Mouse (Mus musculus): ENCODE results near the gene Sptbn2. TPM values are rescaled to one million over a fixed set of nuclear protein-coding genes. Genes with fewer than 3 reads are reported as not detected.
A peak's percentile ranks its signal among the peaks of the same experiment; 100 is the strongest.
"Not testable (repeated sequence)": the region's sequence is repeated elsewhere in the genome, so short reads cannot be mapped to it uniquely, and the experiment has no call there.

The Sptbn2 gene
- polyA plus RNA-seq, 1 experiment from 2014 or later = 3.4 TPM

GRCm38 (mm10) chr19:4756193-4756911 is 45.4 kb downstream of the Sptbn2 start, which contains the start of gene Rbm4b:
Rbm4b (plus strand) TSS chr19:4756497.
- WGBS = under 1% methylated on average over 65 of the region's 65 CpGs
- Histone ChIP-seq H3K9me3 (replicated peaks) (no peaks in the 10 kb centered on the region), H3K27me3 (ENCODE audit: low read depth, poor library complexity, severe bottlenecking) (no peaks in the 10 kb centered on the region), H3K27ac (peak within 1 kb of the TSS; percentile 99), H3K4me1 (peaks cover 15% of the 10 kb centered on the region), H3K36me3 (peaks cover 44% of the 10 kb centered on the region), H3K4me3 (peak within 1 kb of the TSS; percentile 85)
- peak; percentile 98 for DNase-seq (ENCODE audit: low spot score)

DNA sequence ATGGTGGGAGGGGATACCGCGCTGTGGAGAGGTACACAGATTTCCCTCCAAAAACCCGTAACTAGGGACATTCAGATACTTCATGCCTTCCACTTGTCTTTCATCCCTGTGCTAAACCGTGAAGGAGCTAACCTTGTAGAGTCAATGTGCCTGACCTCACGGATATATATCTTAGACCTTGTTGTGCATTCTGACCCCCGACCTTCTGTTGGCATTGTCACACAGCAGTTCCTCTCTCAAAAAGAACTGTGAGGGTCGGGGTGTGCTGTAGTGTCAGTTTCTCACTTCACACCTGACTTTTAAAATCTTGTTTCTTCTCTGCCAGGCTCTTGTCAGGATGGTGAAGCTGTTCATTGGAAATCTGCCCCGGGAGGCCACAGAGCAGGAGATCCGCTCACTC is 46.0 kb downstream of the Sptbn2 start:
- no peak for DNase-seq (ENCODE audit: low spot score)
- WGBS = 8% methylated on average over 9 of the region's 9 CpGs
- peaks cover 44% of the 10 kb centered on the region for H3K36me3 ChIP-seq
- H3K9me3 ChIP-seq (replicated peaks) = no peaks in the 10 kb centered on the region
- no peaks in the 10 kb centered on the region for H3K27me3 ChIP-seq (ENCODE audit: low read depth, poor library complexity, severe bottlenecking)
- H3K27ac ChIP-seq = peak overlapping the region; percentile 99
- peaks cover 15% of the 10 kb centered on the region for H3K4me1 ChIP-seq
- peak overlapping the region; percentile 85 for H3K4me3 ChIP-seq

DNA sequence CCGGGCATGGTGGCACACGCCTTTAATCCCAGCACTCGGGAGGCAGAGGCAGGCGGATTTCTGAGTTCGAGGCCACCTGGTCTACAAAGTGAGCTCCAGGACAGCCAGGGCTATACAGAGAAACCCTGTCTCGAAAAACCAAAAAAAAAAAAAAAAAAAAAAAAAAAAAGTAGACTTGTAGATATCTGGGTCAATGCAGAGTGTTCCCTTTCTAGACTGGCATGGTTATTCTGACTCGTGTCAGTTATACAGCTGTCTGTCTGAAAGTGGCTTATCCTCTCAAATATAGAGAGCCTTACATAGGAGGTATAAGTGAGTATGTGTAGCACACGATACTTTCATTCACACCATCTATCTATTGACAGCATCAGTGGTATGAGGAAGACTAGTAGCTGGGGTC is 49.6 kb downstream of the Sptbn2 start:
- H3K9me3 ChIP-seq (replicated peaks); H3K27me3 ChIP-seq (ENCODE audit: low read depth, poor library complexity, severe bottlenecking); DNase-seq (ENCODE audit: low spot score); H3K4me3 ChIP-seq; H3K27ac ChIP-seq: not testable (repeated sequence)
- peaks cover 77% of the 10 kb centered on the region for H3K36me3 ChIP-seq
- peaks cover 15% of the 10 kb centered on the region for H3K4me1 ChIP-seq
- WGBS = 91% methylated on average over 8 of the region's 8 CpGs

GRCm38 (mm10) chr19:4762876-4763275 is 51.9 kb downstream of the Sptbn2 start:
- Histone ChIP-seq H3K4me3 (no peak overlapping the region), H3K4me1 (peaks cover 10% of the 10 kb centered on the region), H3K36me3 (peaks cover 95% of the 10 kb centered on the region), H3K27ac (no peak overlapping the region), H3K27me3 (ENCODE audit: low read depth, poor library complexity, severe bottlenecking) (no peaks in the 10 kb centered on the region), H3K9me3 (replicated peaks) (no peaks in the 10 kb centered on the region)
- DNase-seq (ENCODE audit: low spot score) = no peak
- 76% methylated on average over 1 of the region's 1 CpGs for WGBS

GRCm38 (mm10) chr19:4767507-4768148 is 56.7 kb downstream of the Sptbn2 start:
- DNase-seq (ENCODE audit: low spot score) = no peak
- H3K27me3 ChIP-seq (ENCODE audit: low read depth, poor library complexity, severe bottlenecking) = no peaks in the 10 kb centered on the region
- 94% methylated on average over 12 of the region's 12 CpGs for WGBS
- no peak overlapping the region for H3K4me3 ChIP-seq
- no peaks in the 10 kb centered on the region for H3K9me3 ChIP-seq (replicated peaks)
- H3K36me3 ChIP-seq = peaks cover 99% of the 10 kb centered on the region
- no peak overlapping the region for H3K27ac ChIP-seq
- no peaks in the 10 kb centered on the region for H3K4me1 ChIP-seq

- Histone ChIP-seq H3K27ac (no peak overlapping the region), H3K4me1 (no peaks in the 10 kb centered on the region), H3K9me3 (replicated peaks) (no peaks in the 10 kb centered on the region), H3K27me3 (ENCODE audit: low read depth, poor library complexity, severe bottlenecking) (no peaks in the 10 kb centered on the region), H3K4me3 (no peak overlapping the region), H3K36me3 (peaks cover 100% of the 10 kb centered on the region)
- DNase-seq (ENCODE audit: low spot score) = no peak
- WGBS = 90% methylated on average over 3 of the region's 3 CpGs
These were observed 61.8 kb downstream of the Sptbn2 start for GRCm38 (mm10) chr19:4772785-4773184.

GRCm38 (mm10) chr19:4782891-4783290 is 71.9 kb downstream of the Sptbn2 start:
- no peak for DNase-seq (ENCODE audit: low spot score)
- H3K4me3 ChIP-seq = no peak overlapping the region
- H3K27ac ChIP-seq = no peak overlapping the region
- WGBS = 90% methylated on average over 2 of the region's 2 CpGs
- no peaks in the 10 kb centered on the region for H3K9me3 ChIP-seq (replicated peaks)
- H3K4me1 ChIP-seq = no peaks in the 10 kb centered on the region
- H3K27me3 ChIP-seq (ENCODE audit: low read depth, poor library complexity, severe bottlenecking) = no peaks in the 10 kb centered on the region
- H3K36me3 ChIP-seq = peaks cover 100% of the 10 kb centered on the region

- no peaks in the 10 kb centered on the region for H3K27me3 ChIP-seq (ENCODE audit: low read depth, poor library complexity, severe bottlenecking)
- H3K9me3 ChIP-seq (replicated peaks) = no peaks in the 10 kb centered on the region
- H3K27ac ChIP-seq = no peak overlapping the region
- DNase-seq (ENCODE audit: low spot score) = no peak
- WGBS = 91% methylated on average over 7 of the region's 7 CpGs
- peaks cover 3% of the 10 kb centered on the region; the same call in 1 of the 2 replicates for H3K4me1 ChIP-seq
- H3K4me3 ChIP-seq = no peak overlapping the region
- H3K36me3 ChIP-seq = peaks cover 100% of the 10 kb centered on the region
These were observed 74.2 kb downstream of the Sptbn2 start for GRCm38 (mm10) chr19:4785206-4785605.

DNA sequence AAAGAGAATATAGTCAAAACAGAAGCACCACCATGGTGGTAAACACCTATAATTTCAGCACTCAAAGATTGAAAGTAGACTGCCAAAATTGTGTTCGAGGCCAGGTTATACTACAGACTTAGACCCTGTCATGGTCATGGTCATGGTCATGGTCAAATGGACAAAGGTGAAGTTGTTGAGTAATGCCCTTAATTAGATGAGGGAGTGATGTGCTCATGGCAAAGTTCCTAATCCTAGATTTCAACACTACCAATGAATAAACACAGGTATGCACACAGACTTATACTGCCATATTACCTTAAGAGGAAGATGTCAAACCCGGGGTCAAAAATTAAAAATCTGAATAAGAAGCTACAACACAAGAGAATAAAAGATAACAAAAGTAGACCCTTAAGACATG is 75.3 kb downstream of the Sptbn2 start:
- DNase-seq (ENCODE audit: low spot score) = no peak
- Histone ChIP-seq H3K4me1 (peaks cover 12% of the 10 kb centered on the region; the same call in 1 of the 2 replicates), H3K27ac (no peak overlapping the region), H3K9me3 (replicated peaks) (no peaks in the 10 kb centered on the region), H3K27me3 (ENCODE audit: low read depth, poor library complexity, severe bottlenecking) (no peaks in the 10 kb centered on the region), H3K4me3 (no peak overlapping the region), H3K36me3 (peaks cover 100% of the 10 kb centered on the region)
- 92% methylated on average over 2 of the region's 2 CpGs for WGBS

GRCm38 (mm10) chr19:4793281-4793830 is 82.4 kb downstream of the Sptbn2 start:
- H3K27me3 ChIP-seq (ENCODE audit: low read depth, poor library complexity, severe bottlenecking) = no peaks in the 10 kb centered on the region
- peak overlapping the region; percentile 89 for H3K27ac ChIP-seq
- WGBS = 2% methylated on average over 16 of the region's 16 CpGs
- peak overlapping the region; percentile 76 for H3K4me3 ChIP-seq
- peaks cover 34% of the 10 kb centered on the region for H3K4me1 ChIP-seq
- no peak for DNase-seq (ENCODE audit: low spot score)
- H3K36me3 ChIP-seq = peaks cover 67% of the 10 kb centered on the region
- H3K9me3 ChIP-seq (replicated peaks) = no peaks in the 10 kb centered on the region

DNA sequence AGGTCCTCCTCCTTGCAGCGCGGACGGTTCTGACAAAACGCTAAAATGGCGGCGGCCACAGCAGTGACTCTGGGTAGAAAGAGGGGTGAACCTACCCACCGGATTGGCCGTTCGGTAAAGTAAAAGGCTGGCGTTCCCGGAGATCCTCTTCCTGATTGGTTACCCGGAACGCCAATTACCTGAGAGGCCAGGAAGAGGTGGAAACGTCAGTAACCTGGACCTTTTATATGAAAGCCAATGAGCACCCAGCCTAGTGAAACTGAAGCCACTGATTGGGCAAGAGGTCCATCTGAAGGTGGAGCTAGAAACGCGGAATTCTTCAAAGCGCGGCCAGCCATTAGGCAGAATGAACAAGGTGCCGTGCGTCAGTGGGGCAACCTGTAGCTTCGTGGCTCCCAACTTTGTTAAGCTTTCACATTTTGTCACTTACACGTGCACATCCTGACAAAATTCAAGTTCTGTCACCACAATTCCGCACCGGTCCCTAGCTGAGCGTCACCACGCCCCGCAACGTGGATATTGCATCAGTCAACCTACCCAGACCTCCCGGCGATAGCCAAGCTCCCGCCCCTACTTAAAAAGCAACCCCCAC is 83.0 kb downstream of the Sptbn2 start, which contains the start of gene Rbm4:
Gene Rbm4 (minus strand): TSS at position 71 of the 592 bp plus-strand sequence.
- H3K27ac ChIP-seq = peak within 1 kb of the TSS; percentile 89
- DNase-seq (ENCODE audit: low spot score) = peak; percentile 91
- no peaks in the 10 kb centered on the region for H3K9me3 ChIP-seq (replicated peaks)
- peak within 1 kb of the TSS; percentile 76 for H3K4me3 ChIP-seq
- under 1% methylated on average over 31 of the region's 31 CpGs for WGBS
- peaks cover 34% of the 10 kb centered on the region for H3K4me1 ChIP-seq
- H3K36me3 ChIP-seq = peaks cover 67% of the 10 kb centered on the region
- no peaks in the 10 kb centered on the region for H3K27me3 ChIP-seq (ENCODE audit: low read depth, poor library complexity, severe bottlenecking)

DNA sequence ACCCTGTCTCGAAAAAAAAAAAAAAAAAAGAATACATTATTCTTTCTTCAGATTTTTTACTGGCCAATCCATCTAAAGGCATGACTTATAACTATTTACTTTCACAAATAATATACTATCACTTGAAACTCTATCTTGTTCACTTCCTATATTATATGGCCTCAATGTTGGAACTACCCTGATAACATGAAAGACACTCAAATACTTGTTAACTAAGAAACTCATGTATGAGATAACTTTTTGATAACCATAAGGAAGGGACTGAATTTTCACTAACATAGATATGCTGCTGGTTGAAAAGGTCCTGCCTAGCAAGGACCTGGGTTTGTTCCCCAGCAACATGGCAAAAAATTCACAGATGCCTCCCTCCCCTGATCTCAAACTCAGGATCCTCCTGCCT is 85.0 kb downstream of the Sptbn2 start:
- DNase-seq (ENCODE audit: low spot score) = no peak
- H3K4me1 ChIP-seq = peaks cover 24% of the 10 kb centered on the region
- no peak overlapping the region for H3K27ac ChIP-seq
- H3K36me3 ChIP-seq = peaks cover 67% of the 10 kb centered on the region
- H3K4me3 ChIP-seq = no peak overlapping the region
- 75% methylated on average over 1 of the region's 1 CpGs for WGBS
- no peaks in the 10 kb centered on the region for H3K27me3 ChIP-seq (ENCODE audit: low read depth, poor library complexity, severe bottlenecking)
- H3K9me3 ChIP-seq (replicated peaks) = no peaks in the 10 kb centered on the region

DNA sequence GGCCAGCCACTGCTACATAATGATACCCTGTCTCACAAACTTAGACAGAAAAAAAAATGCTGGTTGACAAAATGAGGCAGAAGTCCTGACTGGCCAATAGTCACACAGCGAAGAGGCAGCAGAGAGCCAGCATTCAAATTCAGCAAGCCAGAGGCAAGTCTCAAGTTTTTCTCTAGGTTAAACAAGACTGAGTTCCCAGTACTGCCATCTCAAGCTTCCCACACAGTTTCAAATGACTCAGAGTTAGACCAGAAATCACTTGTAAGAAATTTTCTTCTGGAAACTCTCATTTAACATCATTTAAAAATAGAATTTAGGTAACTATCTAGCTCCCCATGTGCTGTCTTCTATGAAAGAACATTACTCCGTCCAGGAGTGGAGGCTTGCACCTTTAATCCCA is 86.9 kb downstream of the Sptbn2 start:
- Histone ChIP-seq H3K27ac (no peak overlapping the region), H3K4me3 (no peak overlapping the region), H3K9me3 (replicated peaks) (no peaks in the 10 kb centered on the region), H3K27me3 (ENCODE audit: low read depth, poor library complexity, severe bottlenecking) (no peaks in the 10 kb centered on the region), H3K4me1 (peaks cover 12% of the 10 kb centered on the region), H3K36me3 (peaks cover 70% of the 10 kb centered on the region)
- WGBS = 95% methylated on average over 2 of the region's 2 CpGs
- no peak for DNase-seq (ENCODE audit: low spot score)

All from limb, embryonic 10.5 days (tissue).